Mouse (Mus musculus): ENCODE data around the gene Kctd15.

Gene Kctd15

DNA sequence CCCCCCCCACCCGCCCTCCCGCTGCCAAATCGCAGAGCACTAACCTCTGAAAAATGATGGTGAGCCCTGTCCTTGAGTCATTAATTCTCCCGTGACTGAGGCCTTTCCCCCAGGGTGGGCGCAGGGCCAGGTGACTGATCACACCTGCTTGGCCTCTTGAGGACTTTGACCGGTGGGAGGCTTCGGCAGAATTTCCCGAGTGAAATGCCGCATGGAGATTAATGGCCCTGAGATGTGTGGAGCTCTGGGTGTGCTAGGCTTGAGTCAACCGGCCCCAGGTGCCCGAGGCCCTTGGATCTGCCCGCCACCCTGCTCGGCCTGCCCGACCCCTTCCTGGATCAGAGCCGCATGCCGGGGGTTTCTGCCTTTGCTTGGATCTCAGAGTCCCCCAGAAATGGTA lies 11.3 kb upstream of the Kctd15 start:
- no peak for DNase-seq (ENCODE audit: extremely low spot score)

DNA sequence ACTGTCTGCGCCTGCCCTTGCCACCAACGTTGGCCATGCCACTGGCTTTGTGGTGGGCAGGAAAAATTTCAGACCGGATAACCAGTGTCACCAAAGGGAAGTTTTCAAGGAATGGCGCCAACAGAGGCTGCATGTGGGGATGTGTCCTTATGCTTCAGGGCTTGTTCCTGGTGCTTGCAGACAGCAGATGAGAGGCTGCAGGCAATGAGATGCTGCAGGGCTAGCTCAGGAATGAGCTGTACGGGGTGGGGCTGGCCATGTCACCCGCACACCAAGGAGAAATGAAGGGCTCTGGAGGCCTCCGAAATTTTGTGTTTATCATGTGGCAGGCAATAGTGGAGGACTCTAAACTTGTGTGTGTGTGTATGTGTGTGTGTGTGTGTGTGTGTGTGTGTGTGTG lies 6.6 kb upstream of the Kctd15 start:
- DNase-seq (ENCODE audit: extremely low spot score) = no peak

DNA sequence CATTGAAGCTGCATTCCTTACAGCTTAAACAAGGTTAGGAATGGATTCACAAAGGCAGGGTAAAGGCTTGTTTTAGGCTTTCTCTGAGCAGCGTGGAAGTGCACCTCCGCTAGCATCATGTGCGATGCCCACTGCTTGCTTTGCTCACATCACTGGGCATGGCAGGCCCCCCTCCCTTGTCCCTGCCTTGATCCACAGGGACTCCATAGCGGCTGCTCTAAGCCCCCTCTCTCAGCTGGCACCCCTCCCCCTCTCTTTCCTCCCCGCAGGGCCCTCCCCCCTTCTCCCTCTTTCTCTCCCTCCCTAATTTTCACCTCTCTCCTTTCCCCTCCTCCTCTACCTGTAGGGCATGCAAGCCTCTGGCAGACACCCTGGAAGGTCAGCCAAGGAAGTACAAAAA lies 5.7 kb upstream of the Kctd15 start:
- no peak for DNase-seq (ENCODE audit: extremely low spot score)

DNA sequence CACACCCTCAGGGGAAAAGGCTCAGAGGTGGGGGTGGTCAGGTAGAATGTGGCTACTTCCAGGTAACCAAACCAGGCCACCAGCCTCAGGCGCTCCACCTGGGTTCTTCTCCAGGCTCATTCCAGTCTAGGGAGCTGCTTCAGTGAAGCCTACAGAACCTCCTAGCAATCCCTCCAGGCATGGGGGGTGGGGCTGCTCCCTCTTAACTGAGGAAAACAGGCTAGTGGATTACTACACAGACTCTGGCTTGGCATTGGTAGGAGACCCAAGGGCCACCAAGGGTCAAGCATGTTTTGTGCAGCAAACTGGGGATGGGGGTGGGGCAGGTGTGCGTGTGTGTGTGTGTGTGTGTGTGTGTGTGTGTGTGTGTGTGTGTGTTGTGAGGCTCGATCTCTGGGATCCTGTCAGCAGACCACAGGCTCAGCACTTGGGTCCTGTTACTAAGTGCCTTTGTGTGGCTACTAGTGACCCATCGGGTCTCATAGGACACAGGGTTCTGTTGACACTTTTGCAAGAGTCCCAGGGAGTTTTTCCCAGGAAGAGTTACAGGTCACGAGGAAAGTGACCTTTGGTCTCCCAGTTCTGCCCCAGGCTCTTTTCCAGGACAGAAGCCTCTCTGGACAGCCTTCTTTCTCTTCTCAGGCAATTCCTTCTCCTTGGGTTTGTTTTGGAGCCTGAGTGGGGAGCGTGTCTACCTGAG lies 3.0 kb upstream of the Kctd15 start:
- peak; percentile 19 for DNase-seq (ENCODE audit: extremely low spot score)

DNA sequence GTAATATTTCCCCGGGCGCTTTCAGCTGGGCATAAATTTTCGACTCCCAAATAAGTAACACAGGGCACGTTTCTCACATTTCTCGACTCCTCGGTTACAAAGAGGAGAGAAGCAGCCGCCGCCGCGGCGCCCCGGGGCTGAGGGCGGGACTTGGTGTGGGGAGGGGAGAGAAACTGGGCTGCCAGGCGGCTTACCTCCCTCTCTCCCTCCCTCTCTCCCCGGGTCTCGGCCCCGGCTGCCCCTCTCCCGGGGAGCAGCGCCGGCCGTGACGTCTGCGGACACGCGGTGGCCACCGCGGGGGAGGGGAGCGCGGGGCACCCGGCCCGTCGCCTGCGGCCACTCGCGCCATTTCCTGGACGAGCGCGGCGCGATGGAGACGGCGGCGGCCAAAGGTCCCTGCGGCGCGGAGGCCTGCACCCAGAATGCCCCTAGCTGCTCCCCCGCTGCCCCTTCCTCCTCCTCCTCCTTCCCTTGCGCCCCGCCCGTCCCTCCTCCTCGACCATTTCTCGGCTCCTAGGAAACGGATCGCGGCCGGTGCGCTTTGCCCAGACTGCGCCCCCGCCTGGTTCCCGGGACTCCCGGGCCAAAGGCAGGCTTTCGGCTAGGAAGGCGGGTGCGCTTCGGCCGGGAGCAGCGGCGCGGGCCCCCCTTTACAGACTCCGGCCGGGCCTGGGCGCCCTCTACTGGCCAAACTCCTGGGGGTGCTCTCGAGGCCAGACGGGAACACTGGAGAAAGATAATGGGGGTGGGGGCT lies 1.3 kb downstream of the Kctd15 start:
- peak; percentile 96 for DNase-seq (ENCODE audit: extremely low spot score)

DNA sequence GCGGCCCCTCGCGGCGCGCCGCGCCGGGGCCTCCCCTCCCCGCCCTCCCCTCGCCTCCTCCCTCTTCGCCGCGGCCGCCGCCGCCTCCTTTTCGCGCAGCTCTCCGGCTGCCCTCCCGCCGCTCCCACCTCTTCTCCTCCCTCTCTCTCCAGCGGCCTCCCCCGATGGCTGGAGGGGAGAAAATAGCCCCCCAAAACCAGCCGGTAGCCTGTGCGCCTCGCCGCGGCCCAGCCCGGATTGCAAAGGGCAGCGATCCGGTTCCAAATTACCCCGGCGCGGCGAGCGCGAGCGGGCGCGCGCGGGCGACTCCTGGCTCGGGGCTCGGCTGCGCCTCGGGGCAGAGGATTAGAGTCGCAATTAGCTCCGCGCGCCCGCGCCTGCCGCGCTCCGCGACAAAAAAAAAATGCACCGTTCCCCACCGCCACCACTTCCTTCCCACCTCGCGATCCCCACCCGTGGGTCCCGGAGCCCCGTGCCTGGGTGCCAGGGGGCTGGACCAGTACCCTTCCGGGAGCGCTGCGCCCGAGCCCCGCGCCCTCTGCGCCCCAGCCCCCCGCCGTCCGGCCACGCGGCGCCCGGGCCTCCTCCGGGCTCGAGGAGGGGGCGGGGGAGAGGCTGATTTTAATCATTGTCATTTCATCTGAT lies 2.0 kb downstream of the Kctd15 start:
- DNase-seq (ENCODE audit: extremely low spot score) = no peak

DNA sequence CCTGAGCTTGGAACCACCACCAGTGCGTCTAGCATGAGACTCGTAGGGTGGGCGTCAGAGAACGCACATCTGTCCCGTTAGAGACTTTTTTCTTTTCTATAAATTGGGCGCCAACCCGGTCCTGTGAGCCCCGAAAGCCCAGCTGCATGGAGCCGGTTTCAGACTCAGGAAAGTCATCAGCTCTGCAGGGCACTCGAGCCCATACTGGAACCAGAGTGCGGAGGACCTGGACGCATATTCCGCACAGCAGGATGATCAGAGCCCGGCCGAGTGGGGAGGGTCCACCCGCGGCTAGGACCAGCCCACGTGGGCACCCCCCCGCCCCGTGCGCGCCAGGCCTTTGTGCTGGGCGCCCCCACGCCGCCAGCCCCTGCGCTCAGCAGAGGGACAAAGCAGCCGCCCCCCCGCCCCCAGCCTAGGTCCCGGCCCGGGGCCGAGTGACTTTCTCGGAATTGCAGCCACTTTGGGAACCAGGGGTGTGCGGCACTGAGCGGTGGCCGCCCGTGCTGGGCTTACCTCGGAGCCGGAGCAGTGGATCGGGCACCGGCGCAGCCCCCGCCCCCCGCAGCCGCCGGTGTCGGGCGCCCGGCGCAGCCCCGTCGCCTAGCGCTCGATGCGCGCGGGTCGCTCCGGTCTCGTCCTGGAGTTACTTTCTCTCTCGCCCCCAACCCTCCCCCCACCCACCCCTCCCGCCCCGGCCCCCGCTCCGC lies 2.6 kb downstream of the Kctd15 start:
- DNase-seq (ENCODE audit: extremely low spot score) = peak; percentile 78

DNA sequence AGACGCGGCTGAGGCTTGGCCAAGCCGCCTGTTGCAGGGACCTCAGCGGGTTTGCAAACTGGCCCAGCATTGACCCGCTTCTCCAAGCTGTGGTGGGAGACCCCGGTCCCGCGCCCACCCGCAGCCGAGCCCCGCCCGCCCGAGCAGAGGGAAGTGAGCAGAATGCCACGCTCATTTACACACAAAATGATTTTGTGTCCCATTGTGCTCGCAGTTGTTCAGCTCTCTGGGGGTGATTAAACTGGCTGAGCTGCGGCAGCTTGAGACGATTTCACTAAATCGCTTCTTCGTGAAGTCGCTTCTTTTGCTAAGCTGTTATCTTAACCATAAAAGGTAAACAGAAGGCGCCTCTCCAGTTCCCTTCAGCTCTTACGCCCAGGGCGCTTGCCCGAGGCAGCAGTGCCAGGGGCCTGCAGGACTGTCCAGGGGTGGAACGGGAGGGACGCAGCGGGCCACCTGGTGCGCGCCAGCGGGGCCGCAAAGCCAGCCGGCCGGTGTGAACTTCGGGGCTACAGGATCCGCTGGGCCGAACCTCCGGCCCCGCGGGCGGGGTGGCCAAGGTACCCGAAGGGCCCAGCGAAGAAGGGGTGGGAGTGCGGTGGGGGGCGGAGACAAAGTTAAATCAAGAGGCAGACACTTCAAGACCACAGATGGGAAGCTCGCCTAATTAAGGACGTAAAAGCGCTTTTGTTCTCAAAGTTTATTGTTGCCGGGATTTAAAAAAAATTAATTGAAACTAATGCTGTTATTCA lies 3.6 kb downstream of the Kctd15 start:
- peak; percentile 70 for DNase-seq (ENCODE audit: extremely low spot score)

DNA sequence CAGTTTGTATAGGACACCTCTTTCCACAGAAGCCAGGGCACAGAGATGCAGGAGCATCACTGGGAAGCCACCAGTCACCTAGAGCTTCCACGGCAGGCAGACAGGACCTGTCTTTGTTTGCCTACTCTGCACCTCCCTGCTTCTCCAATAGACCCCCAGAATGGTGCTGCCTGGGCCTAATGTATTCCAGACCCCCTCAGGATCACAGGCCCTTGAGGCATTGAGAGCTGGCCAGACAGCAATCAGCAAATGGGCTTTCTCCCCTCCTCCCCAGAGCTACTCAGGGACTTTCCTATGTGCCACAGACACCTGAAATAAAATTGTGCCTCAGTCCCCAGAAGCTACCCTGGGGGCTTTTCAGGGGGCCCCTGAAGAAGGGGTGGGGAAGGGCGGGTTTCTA lies 5.2 kb downstream of the Kctd15 start:
- DNase-seq (ENCODE audit: extremely low spot score) = no peak

DNA sequence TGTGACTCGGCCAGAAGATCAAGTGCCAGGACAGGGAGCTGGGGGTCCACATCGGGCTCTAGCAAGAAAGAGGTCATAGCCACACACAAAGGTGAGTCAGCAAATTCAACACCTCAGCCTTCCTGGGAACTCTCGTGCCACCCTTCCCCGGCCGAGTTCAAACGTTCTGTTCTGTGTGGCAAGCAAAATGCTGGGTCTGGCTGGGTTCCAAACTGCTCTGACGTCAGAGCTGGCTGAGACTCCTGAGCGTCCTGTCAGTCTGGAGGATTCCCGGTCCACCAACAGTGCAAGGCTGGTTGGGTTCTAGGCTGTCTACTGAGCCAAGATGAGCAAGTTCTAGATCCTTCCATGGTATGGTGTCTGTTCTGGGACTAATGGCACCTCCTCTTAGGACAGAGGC lies 9.5 kb downstream of the Kctd15 start:
- no peak for DNase-seq (ENCODE audit: extremely low spot score)

DNA sequence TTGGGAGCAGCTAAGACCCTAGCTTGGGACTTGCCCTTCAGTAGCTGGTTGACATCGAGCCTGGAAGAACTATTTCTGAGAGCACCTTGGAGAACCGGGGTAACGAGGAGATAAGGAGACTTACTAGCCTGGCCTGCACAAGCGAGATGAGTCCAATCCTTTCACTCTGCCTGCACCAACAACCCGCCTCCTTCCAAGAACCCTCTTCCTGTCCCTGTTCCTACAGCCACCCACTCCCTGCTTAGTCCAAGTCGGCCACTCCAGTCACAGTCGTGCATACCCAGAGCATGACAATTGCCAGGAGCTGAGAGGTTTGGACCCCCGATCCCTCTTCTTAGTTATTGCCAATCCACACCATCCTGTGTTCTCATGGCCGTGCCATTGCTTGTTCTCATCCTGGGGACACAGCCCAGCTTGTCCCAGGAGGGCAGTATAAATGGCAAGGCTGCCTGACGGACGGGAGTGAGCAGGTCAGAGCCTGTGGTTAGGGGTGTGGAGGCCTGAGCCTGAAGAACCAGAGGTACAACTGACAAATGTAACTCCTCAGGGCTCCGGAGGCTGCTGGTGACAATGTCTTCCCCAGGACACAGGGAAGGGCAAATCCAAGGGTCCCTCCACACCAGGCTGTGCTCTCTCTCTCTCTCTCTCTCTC lies 10.3 kb downstream of the Kctd15 start:
- DNase-seq (ENCODE audit: extremely low spot score) = no peak

DNA sequence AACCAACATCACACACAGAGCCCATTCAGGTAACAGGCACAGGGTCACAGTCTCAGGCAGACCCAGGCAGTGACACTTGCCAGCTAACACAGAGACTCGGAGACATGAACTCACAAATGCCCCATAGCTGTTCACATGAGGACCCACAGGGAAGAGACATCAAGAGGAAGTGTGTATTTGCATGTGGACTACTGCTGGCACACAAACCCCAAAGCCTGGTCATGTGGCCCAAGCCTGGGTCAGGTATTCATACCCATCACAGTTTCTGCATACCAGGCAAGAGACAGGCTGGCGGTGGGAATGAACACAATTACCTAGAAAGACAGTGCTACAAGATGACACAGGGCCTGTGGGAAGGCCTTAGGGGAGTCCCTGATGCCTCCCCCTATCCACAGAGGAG lies 10.9 kb downstream of the Kctd15 start:
- no peak for DNase-seq (ENCODE audit: extremely low spot score)

DNA sequence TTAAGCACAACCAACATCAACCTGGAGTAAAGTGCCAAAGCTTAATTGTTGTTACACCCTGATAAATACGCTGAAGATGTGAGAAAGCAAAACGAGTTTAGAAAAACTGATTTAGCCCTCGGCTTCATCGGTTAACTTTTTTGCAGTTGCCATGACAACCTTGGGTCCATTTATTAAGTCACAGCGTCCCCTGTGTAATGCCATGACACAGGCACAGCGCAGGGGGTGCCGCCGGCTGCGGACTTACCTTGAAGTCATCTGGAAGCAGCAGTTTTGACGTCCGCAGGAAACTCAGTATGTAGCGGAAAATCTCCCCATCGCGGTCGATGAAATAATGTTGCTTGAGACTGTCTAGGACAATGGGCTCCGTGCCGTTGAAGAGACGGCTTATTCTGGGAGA lies 11.9 kb downstream of the Kctd15 start:
- no peak for DNase-seq (ENCODE audit: extremely low spot score)

DNA sequence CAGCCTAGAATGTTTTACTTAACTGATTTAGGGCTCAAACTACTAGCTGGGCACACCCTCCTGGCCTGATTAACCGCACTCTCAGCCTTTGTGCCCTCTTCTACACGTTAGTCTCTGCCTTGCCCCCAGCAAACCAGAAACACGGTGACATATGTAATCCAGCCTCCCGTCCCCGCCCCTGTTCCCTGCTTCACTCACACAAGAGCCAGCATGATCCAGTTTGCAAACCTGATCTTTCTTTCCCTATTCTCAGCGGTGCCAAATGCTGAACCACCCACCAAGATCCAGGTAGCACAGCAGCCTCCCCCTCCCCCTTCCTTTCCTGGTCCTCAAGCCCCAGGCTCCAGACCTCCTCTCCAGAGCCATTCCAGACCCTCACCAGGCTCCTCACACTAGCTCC lies 13.2 kb downstream of the Kctd15 start:
- no peak for DNase-seq (ENCODE audit: extremely low spot score)

DNA sequence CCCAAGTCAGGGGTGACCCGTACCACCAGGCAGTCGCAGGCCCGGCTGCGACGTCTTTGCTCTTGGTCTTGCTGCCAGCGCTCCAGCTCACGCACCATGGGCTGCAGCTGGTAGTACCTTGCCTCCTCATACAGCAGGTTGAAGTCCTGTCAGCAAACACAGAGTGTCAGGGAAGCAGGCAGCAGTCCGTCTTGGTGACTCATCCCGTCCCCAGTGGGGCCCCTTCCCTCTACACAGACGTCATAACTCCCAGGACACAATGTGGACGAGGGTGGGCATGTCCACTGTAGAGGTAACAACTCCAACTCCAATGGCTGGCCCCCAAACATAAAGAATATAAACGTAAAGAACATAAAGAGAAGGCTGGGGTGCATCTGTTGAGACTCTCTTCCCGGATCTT lies 14.6 kb downstream of the Kctd15 start:
- no peak for DNase-seq (ENCODE audit: extremely low spot score)

DNA sequence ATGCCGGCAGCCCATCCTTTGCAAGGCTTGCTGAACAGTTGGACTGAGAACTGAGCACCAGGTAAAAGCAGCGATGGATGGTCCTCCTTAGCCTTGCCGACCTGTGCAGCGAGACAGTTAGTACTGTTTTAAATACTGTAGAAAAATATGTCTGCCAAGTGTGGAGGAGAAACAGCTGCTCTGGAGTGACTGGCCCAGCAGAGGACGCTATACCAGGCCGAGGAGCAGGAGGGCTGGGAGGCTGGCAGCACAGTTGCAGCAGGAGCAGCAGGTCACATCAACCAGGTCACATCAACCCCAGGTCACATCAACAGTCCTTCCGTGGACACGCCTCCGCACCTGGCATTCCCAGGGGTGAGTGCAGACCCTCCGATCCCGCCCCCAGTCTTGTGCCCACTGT lies 16.7 kb downstream of the Kctd15 start:
- no peak for DNase-seq (ENCODE audit: extremely low spot score)

DNA sequence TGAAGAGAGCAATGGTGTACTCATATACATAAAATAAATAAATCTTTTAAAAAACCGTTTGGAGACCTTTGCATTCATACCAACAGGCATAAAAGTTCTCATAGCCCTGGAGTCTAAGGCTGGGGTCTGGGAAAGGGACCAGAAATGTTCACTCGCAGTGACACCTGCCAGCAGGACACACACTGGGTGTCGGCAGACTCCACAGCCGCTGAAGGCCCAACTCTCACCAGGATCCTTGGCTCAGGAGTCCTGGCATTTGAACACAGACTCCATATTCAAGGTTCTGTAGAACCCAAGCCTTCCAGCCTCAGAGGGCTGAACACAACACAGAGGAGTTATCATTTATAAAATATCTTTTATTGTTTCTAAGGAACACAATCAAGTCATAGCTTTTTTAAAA lies 19.9 kb downstream of the Kctd15 start:
- no peak for DNase-seq (ENCODE audit: extremely low spot score)

DNA sequence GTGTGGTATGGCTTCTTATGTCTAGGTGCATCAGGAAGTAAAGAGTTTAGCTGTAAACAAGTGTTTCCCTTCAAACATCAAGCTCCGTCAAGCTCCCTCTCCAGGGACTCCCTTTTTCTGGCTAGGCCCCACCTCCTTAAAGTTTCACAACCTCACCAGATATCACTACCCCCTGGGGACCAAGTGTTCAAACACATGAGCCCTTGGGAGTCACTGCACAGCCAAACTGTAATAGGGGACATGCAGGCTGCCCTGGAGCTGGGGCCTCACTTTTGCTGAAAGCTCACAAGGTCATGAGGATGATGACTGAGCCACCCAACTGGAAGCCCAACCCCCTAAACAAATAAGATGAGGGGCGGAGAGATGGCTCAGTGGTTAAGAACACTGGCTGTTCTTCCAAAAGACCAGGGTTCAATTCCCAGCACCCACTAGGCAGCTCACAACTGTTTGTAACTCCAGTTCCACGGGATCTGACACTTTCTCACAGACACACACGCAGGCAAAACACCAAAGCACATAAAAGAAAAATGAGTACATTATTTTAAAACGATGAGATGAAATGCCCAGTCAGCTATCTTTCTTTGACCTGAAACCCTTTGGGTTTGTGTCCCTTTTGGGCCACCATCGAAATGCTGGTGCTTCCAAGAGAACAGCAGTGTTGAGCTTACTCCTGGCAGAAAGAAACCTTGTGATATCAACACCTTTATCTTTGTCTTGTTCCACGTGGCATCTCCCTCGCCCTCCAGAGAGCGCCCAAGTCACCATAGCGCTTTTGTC lies 23.4 kb downstream of the Kctd15 start:
- no peak for DNase-seq (ENCODE audit: extremely low spot score)

DNA sequence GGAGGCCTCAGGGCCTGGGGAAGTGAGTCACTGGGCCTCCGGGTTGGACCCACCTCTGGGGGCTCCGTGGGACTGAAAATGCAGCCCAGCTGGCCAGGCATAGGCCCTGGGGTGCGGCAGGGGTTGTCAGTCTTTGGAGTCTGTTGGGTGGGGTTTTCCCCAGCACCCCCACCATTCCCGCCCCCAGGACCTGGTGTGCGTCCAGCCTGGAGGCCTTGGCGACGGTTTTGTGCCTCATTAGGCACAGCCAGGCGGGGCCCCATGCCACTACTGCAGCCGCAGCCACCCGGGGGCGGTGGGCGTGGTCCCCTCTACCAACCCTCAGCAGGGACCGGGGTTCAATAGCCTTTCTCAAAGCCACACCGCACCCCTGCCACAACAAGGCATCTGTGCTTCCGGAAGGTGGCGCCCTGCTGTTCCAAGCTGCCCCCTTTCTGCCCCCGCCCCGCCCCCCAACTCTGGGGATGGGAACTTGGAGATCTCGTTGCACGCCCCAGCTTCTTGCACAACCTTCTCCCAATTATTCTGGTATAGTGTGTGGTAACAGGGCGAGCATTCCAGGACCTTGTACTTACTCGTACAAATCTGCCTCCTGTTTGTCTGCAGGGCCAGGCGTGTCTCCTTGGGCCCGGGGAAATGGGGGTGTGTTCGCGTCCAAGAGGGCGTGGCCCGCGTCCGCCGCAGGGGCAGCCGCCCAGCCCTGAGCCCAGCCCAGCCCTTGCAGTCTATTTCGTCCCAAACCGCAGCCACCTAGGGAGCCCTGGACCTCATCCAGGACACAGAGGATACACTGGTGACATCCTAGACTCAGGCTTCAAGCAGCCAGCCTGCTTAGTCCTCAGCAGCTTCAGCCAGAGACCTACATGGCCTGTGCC lies 26.1 kb downstream of the Kctd15 start:
- peak; percentile 73 for DNase-seq (ENCODE audit: extremely low spot score)
